Mouse (Mus musculus) central nervous system, embryonic 18 days (tissue): ENCODE results near the gene Rfc4. TPM values are rescaled to one million over a fixed set of nuclear protein-coding genes. Genes with fewer than 3 reads are reported as not detected.

Experiments
- polyA plus RNA-seq: library from polyadenylated mRNA; depleted of rRNA; stranded (reverse); fragments of >200 nt; gene quantifications from 2 replicates; pipeline ENCODE4 v1.2.3, GENCODE M21; 2012; rRNA removed

The Rfc4 gene
- 3.3 and 3.4 TPM in 2 replicates for polyA plus RNA-seq

DNA sequence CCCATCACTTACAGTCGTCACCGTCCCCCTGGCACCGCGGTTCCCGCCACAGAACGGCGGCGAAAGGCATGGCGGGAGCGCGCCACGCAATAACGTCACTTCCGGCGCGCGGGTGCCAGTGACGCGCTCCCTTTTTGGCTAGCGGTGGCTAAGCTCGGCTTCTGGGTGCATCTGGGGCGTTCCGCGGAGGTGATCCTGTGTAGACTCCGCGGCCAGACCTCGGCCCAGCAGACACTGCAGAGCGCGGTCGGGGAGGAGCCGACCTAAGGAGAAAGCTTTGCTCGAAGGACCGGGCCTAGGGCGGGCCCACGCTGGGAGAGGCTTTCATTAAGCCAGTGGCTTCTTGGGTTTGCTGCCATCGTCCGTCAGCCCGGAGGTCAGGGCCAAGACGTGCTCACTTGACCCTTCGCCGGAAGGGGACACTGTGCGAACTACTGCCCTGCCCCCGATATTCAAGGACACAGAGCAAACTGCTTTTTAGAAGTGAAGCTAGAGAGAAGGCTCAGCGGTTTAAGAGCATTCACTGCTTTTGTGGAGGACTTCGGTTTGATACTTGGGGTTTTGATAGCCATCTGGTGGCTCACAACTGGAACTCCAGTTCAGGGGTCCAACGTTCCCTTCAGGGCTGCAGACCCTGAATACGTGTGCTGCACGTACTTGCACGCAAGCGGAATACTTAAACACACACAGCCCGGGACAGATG, at the start of gene Rfc4:
Rfc4 (minus strand) TSS at position 65 of the 703 bp plus-strand sequence.

DNA sequence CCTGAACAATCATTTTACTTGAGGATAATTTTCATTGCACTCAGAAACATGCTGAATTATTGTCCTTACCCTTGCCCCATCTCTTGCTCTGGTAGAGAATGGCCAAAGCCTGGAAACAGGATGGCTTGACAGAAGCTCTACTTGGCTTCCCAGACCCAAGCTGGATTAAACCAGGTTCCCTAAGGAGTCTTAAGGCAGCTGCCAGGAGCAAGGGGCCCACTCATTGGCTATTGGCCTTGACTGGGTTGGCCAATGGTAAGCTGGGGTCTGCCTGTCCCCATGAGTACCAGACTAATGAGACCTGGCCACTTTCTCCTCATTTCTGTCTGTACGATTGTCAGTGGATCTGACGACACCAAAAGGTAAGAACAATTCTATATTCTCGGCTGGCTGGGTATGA, 18.7 kb upstream of the Rfc4 start, which contains the start of gene Adipoq:
Adipoq (plus strand) TSS at position 257 of the 400 bp plus-strand sequence.

GRCm38 (mm10) chr16:23107231-23107942, 20.1 kb downstream of the Rfc4 start, which contains the start of gene Eif4a2:
Eif4a2 (plus strand) TSS chr16:23107444.

Other genes starting within 250 kb of the Rfc4 start
- 0.13 and 0.70 TPM in 2 replicates for gene Ahsg, start 236.5 kb downstream of the Rfc4 start, polyA plus RNA-seq
- gene Fetub, start 209.4 kb downstream of the Rfc4 start, polyA plus RNA-seq = 0.16 and 0.22 TPM in 2 replicates
- not detected in 2 replicates for gene Hrg, start 176.7 kb downstream of the Rfc4 start, polyA plus RNA-seq
- 0.09 TPM in 1 of 2 replicates, not detected in the other for gene Kng2, start 98.3 kb downstream of the Rfc4 start, polyA plus RNA-seq
- 0.13 TPM in 1 of 2 replicates, not detected in the other for gene Kng1, start 69.9 kb downstream of the Rfc4 start, polyA plus RNA-seq
- gene Eif4a2, start 20.3 kb downstream of the Rfc4 start, polyA plus RNA-seq = 864 and 917 TPM in 2 replicates
- 0.07 and 0.12 TPM in 2 replicates for gene Adipoq, start 18.8 kb upstream of the Rfc4 start, polyA plus RNA-seq
- 24.5 and 27.1 TPM in 2 replicates for gene St6gal1, start 97.0 kb upstream of the Rfc4 start, polyA plus RNA-seq